Mouse (Mus musculus) CD8-positive naive resting alpha-beta T cell, adult 2 months (primary cell): ENCODE results near the gene Robo1.

Experiments
- DNase-seq, 2 experiments: peaks; one replicate each; pipeline ENCODE4 v3.0.0; 2022; ENCODE audit warnings: low read depth in 2 of 2, low spot score in 2 of 2

The Robo1 gene

GRCm38 (mm10) chr16:72307537-72308330, at the start of gene Robo1:
TSS of gene Robo1 (plus strand) at chr16:72308306.
- DNase-seq, result no peak

- DNase-seq, result no peak
Measured at GRCm38 (mm10) chr16:72267839-72268238, 40.3 kb upstream of the Robo1 start.

GRCm38 (mm10) chr16:72276390-72277074, 31.6 kb upstream of the Robo1 start:
- DNase-seq, result no peak

GRCm38 (mm10) chr16:72308331-72308668, 194 bp downstream of the Robo1 start:
- no peak for DNase-seq

GRCm38 (mm10) chr16:72327321-72327720, 19.2 kb downstream of the Robo1 start:
- DNase-seq, result no peak

GRCm38 (mm10) chr16:72328579-72328978, 20.5 kb downstream of the Robo1 start:
- DNase-seq, result no peak

GRCm38 (mm10) chr16:72337757-72338156, 29.7 kb downstream of the Robo1 start:
- DNase-seq, result no peak

GRCm38 (mm10) chr16:72350422-72350821, 42.3 kb downstream of the Robo1 start:
- no peak for DNase-seq

GRCm38 (mm10) chr16:72356515-72357357, 48.6 kb downstream of the Robo1 start:
- DNase-seq, result no peak

- DNase-seq, result no peak
Measured at GRCm38 (mm10) chr16:72376896-72377295, 68.8 kb downstream of the Robo1 start.

GRCm38 (mm10) chr16:72381819-72382218, 73.7 kb downstream of the Robo1 start:
- no peak for DNase-seq

GRCm38 (mm10) chr16:72383566-72383965, 75.5 kb downstream of the Robo1 start:
- no peak for DNase-seq

- DNase-seq, result no peak
Measured at GRCm38 (mm10) chr16:72393512-72393911, 85.4 kb downstream of the Robo1 start.

GRCm38 (mm10) chr16:72398811-72399210, 90.7 kb downstream of the Robo1 start:
- DNase-seq, result no peak

GRCm38 (mm10) chr16:72402381-72402780, 94.3 kb downstream of the Robo1 start:
- no peak for DNase-seq

- DNase-seq, result no peak
Measured at GRCm38 (mm10) chr16:72409820-72410219, 101.7 kb downstream of the Robo1 start.

GRCm38 (mm10) chr16:72411669-72412270, 103.7 kb downstream of the Robo1 start:
- no peak for DNase-seq

GRCm38 (mm10) chr16:72412879-72413278, 104.8 kb downstream of the Robo1 start:
- DNase-seq, result no peak

- no peak for DNase-seq
Measured at GRCm38 (mm10) chr16:72419328-72420066, 111.4 kb downstream of the Robo1 start.

- no peak for DNase-seq
Measured at GRCm38 (mm10) chr16:72422426-72422825, 114.3 kb downstream of the Robo1 start.

- DNase-seq, result no peak
Measured at GRCm38 (mm10) chr16:72434396-72434795, 126.3 kb downstream of the Robo1 start.
